Mouse (Mus musculus): ENCODE data around the gene Lcn2.

DNA sequence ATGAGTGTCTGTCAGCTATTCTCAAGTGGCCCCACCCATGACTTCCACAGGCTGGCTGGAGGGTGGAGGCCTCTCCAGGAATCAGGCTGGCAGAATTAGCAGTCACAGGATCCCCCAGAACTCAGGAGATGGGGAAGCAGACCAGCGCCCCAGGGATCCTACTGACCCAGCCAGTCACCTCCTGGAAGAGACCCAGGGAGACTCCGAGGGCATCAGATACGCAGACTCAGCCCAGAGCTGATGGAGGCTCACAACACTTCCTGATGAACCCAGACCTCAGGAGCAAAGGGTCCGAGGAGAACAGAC is 46.5 kb downstream of the Lcn2 start:
- no peak for TF ChIP-seq CTCF (conservative IDR thresholded peaks at IDR 0.05; ENCODE audit: low read length)
- no peak for TF ChIP-seq POU5F1 (IDR thresholded peaks at IDR 0.05; ENCODE audit: borderline replicate concordance, low read length)
- TF ChIP-seq NANOG (IDR thresholded peaks at IDR 0.05; ENCODE audit: borderline replicate concordance, low read length), result no peak
